Mouse (Mus musculus) layer of hippocampus, adult 6 months (tissue): Measurements from ENCODE around the gene Mug1. TPM values are rescaled to one million over a fixed set of nuclear protein-coding genes. Genes with fewer than 3 reads are reported as not detected.

ENCODE experiments used
- long read RNA-seq, 2 experiments: library from polyadenylated mRNA; unstranded; transcript quantifications; one replicate each; pipeline ENCODE4 v2.0.0; 2019 to 2020
- polyA plus RNA-seq: library from polyadenylated mRNA; unstranded; fragments of <200 nt; fragmentation: Nextera tagmentation; gene quantifications from 2 replicates; pipeline ENCODE4 v1.2.3, GENCODE M21; 2021

The Mug1 gene
- polyA plus RNA-seq: not detected in 2 replicates
- long read RNA-seq, experiment 1: 0 reads
- long read RNA-seq, experiment 2: 0 reads

DNA sequence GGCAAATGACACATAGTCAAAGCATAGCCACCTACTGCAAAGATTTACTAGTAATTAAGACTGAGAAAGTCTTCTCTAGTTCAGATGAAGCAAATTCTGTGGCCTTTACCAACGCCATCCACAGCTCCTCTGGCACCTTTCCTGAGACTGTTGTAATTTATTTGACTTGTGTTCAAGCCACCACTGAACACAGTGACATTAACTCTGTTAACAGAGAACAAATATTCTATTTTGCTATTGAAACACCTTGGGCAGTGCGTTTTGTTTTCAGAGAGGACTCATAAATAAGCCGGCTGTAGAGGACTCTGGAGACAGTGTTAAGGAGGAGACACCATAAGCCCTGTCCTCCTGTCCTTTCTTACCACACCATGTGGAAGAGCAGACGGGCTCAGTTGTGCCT, at the start of gene Mug1:
Gene Mug1 (plus strand): TSS at position 271 of the 400 bp plus-strand sequence.

Other genes with a start within 250 kb of the Mug1 start
- 0.85 and 5.9 TPM in 2 replicates for gene A2m, start 203.2 kb upstream of the Mug1 start, polyA plus RNA-seq
- not detected in 2 replicates for gene Gm7298, start 105.6 kb upstream of the Mug1 start, polyA plus RNA-seq
- not detected in 2 replicates for gene Mug2, start 168.2 kb downstream of the Mug1 start, polyA plus RNA-seq